Mouse (Mus musculus): ENCODE results near the gene Gm29110. TPM values are rescaled to one million over a fixed set of nuclear protein-coding genes. Genes with fewer than 3 reads are reported as not detected.
"Not testable (repeated sequence)": the region's sequence is repeated elsewhere in the genome, so short reads cannot be mapped to it uniquely, and the experiment has no call there.

Gene Gm29110
- not detected in 2 replicates for polyA plus RNA-seq (2015; fragmentation: Nextera tagmentation; extraction: Ambion mirVana)

GRCm38 (mm10) chrY:74470231-74470630, at the start of gene Gm29110:
Gene Gm29110 (plus strand): TSS chrY:74470531.
- H3K4me3 ChIP-seq (ENCODE audit: low read length); ATAC-seq (ENCODE audit: low FRiP score, low TSS enrichment); H3K9ac ChIP-seq (replicated peaks; ENCODE audit: low read length); H3K36me3 ChIP-seq (ENCODE audit: insufficient read depth, low read length); H3K27ac ChIP-seq (ENCODE audit: low read length); H3K4me2 ChIP-seq (replicated peaks; ENCODE audit: low read depth, low read length); H3K27me3 ChIP-seq (ENCODE audit: insufficient read depth, low read length); H3K9me3 ChIP-seq (ENCODE audit: low read length); H3K4me1 ChIP-seq (ENCODE audit: insufficient read depth, low read length): not testable (repeated sequence)
- no CpG with 5 or more reads among the region's 6 CpGs for WGBS

Other genes with a start within 250 kb of the Gm29110 start
- gene Gm21913, start 153.4 kb downstream of the Gm29110 start, polyA plus RNA-seq (2015; fragmentation: Nextera tagmentation; extraction: Ambion mirVana) = not detected in 2 replicates